Mouse (Mus musculus): ENCODE measurements at regions not wholly inside any gene's neighbourhood (a gene's known extent, or its start where the extent isn't known, plus 50 kb on each side); places are given as distances from the start of the nearest gene placed in this dataset.

DNA sequence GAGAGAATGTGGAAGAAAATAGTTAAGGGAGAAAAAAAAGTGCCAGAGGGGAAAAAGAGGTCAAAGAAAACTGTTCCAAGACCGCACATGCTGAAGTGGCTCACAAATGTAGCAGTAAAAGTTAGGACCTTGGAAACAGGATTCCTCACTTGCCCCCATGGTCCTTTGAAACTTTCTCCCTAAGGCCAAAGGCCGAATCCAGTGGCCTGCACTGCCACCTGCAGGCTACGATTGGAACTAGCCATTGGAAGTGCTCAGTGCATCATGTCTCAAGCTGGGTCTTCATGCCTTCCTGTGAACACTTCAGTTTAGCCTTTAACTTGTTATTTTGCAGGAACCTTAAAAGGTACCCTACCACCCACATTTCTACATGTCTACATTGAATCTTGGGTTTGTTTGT is 56.3 kb upstream of the Mctp2 start:
- peak; percentile 14 for DNase-seq (ENCODE audit: low spot score)

DNA sequence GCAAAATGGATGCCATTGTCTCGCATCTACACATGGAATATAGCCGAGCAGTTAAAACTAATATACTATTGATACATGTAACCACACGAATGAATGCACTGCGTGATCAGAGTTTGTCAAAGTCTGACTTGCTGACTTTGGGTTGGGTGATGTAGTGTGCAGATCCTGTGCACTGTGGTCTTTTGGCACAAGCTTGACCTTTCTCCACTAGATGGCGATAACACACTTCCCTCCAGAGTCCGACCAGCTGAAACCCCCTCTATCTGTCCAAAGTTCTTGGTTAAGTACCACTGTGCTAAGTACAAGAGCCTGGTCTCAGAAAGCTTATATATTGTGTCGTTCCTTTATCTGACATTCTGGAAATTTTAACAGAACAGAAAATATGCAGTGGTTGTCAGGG is 84.9 kb upstream of the Mctp2 start:
- no peak for DNase-seq (ENCODE audit: low spot score)

- no peak for DNase-seq (ENCODE audit: low spot score)
These were observed 93.6 kb upstream of the Mctp2 start for GRCm38 (mm10) chr7:72400056-72400455.

- no peak for DNase-seq (ENCODE audit: low spot score)
These were observed 99.7 kb upstream of the Mctp2 start for GRCm38 (mm10) chr7:72406131-72406530.

GRCm38 (mm10) chr7:72408409-72408986 is 102.1 kb upstream of the Mctp2 start:
- no peak for DNase-seq (ENCODE audit: low spot score)

DNA sequence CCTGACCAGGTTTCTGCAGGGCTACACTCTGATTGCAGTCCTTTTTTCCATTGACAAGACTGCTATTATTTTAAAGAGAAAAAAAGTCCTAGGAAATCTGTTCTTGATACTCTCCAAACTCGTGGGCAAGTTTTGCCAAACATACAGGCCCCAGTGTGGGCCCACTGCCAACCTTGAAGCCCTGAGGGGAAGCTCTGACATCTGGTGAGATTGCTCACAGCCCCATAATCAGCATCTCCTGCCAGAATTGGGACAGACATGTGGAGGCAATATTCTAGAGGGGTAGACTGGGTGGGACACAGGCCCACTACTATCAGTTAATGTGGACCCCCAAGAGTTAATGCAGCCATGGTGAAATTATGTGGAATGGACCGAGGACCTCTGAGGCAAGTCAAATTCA is 132.1 kb upstream of the Mctp2 start:
- DNase-seq (ENCODE audit: low spot score), result no peak

GRCm38 (mm10) chr7:72442001-72442400 is 135.6 kb upstream of the Mctp2 start:
- DNase-seq (ENCODE audit: low spot score), result no peak

DNA sequence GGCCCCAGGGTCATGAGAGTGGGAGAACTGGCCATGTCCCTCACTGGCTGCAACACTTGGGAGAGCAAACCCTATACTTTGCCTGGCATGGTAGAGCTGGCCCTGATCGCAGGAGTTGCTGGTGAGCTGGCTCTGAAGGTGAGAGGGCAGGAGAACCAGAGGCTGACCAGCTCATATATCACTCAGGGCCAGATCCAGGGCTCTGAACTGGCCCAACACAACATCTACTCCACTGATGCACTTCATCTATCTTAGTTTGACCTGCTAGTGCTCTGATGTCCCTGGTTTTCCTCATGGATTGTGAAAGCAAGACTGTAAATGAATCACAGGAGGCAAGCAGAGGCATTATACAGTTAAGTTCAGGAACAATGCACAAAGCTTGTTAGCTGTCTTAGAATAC is 137.6 kb upstream of the Mctp2 start:
- no peak for DNase-seq (ENCODE audit: low spot score)

GRCm38 (mm10) chr7:72444792-72445191 is 138.4 kb upstream of the Mctp2 start:
- DNase-seq (ENCODE audit: low spot score), result no peak

- no peak for DNase-seq (ENCODE audit: low spot score)
These were observed 140.5 kb upstream of the Mctp2 start for GRCm38 (mm10) chr7:72446911-72447310.

GRCm38 (mm10) chr7:72462978-72463377 is 156.6 kb upstream of the Mctp2 start:
- DNase-seq (ENCODE audit: low spot score), result no peak

DNA sequence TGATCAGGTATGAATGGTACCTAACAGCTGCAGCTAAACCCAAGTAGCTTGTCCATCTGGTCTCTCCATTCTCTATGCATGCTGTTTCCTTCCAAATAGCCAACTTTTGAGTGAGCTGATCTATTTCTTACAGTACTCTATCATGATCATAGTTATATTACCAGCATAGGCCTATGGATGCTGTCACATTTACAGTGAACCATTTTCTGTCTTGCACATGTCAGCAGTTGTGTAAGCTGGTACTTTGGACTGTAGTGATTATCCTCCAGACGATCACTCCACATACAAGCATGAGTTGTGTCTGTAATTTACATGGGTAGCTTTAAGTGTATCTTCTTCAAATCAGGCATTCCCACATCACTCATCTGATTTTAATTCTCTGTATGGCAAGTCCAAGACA is 158.2 kb upstream of the Mctp2 start:
- DNase-seq (ENCODE audit: low spot score), result no peak

DNA sequence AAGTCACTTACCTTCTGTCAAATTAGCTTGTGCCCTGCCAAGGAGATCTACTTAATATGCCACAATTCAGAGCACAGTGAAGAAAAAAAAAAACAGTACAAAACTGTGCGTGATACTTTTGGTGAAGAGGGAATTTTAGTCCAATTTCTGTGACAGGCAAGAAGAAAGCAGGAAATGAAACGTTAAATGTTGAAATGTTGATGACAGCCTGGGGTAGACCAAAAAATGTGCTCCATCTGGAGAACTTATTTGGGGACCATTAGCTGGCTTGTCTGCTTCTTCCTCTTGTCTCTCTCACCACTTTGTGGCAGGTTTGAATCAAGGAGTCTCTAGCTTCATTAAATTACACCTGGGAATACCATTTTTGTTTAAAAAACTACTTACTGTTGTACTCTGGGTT is 163.3 kb upstream of the Mctp2 start:
- DNase-seq (ENCODE audit: low spot score), result no peak

GRCm38 (mm10) chr7:72474751-72475150 is 168.3 kb upstream of the Mctp2 start:
- DNase-seq (ENCODE audit: low spot score), result no peak

DNA sequence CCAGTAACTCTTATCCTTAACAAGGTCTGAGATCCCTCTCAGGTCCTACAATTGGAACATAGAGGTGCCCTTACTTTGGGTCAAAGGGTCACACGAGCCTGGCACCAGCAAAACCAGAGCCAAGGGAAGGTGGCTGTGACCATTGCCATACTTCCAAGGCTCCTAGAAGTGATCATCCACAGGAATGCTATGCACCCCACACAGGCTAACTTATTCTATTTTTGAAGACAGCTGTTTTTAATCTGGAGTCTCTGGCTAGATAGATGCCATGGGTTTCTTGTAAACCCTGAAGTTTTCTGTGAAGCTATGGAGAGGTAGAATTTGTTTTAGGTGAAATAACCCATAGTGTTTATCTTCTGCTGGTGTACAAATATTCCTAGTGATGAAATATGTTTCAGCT is 172.5 kb upstream of the Mctp2 start:
- DNase-seq (ENCODE audit: low spot score), result no peak

DNA sequence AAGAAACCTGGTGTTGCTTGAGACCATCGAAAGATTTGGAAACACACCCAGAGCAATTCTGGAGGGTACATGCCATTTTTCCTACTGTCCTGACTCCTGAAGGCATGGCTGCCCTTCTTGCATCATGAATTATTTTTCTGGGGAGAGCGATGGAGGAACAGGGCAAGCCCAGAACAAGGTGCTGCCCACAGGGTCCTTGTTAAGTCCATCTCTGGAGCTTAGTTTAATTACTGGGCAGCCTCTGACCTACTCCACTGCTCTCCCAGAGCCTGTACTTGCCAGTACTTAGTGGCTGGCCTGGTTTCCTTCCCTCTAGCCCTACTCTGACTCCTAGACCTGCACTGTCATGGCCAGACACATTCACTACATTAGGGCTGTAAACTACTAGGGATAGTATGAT is 174.9 kb upstream of the Mctp2 start:
- DNase-seq (ENCODE audit: low spot score), result no peak

- DNase-seq (ENCODE audit: low spot score), result no peak
These were observed 183.8 kb upstream of the Mctp2 start for GRCm38 (mm10) chr7:72490161-72490560.

DNA sequence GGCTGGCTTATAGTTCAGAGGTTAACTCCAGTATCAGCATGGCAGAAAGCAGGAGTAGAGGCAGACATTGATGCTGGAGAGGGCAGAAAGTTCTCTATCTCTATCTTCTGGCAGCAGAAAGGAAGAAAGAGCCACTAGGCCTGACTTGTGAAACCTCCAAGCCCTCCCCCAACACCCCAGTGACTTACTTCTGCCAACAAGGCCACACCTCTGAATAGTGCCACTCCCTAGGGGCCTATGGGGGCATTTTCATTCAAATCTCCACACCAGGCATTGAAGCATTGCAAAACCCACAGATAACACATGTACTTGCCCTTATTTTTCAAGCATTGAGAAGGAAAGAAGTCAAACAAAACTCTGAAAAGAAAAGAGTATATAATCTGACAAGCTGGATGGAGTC is 186.9 kb upstream of the Mctp2 start:
- no peak for DNase-seq (ENCODE audit: low spot score)

GRCm38 (mm10) chr7:72496933-72497631 is 190.7 kb upstream of the Mctp2 start:
- DNase-seq (ENCODE audit: low spot score), result no peak

DNA sequence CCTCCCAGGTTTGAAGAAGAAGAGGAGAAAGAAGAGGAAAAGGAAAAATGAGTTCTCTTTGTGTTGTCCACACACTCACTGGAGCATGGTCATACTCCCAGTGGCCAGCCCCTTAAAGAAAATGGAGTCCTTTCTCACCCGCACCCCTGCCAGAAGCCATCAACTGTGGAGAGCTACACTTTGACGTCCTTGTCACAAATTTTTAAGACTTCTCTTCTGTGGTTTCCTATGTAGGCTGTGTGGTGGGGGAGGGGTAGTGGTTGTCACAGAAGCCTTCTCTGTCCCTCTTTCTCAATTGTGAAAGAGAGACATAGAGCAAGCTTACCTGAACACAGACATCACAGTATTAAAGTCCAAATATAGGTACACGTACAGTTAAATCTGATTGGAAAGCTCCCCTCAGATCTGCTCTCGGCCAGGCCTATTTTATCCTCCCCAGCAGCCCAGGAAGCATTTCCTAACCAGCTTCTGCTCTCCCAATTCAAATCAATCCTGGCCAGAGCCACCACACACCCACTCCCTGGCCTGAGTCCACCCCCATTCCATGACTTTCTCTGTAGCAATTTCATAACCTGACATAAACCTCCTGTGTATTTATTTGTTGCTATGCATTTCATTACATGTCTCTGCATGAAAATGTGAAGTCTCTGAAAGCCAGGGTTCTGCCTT is 192.3 kb upstream of the Mctp2 start:
- DNase-seq (ENCODE audit: low spot score), result no peak

DNA sequence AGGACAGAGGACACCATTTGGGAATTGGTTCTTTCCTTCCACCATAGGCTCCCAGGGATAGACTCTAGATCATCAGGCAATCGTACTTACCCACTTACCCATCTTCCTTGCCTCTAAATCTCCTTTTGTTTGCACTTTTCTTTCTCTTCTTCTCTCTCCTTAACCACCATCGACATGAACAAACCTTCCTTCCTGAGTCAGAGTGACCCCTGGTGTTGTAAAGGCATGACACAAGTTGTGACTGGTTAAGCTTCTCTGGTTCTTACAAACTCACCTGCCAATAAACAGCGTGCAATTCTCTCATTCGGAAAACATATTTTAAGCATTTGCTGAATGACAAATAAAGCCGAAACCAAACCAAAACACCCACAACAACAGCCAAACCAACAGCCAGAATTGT is 193.4 kb upstream of the Mctp2 start:
- no peak for DNase-seq (ENCODE audit: low spot score)

GRCm38 (mm10) chr7:72500190-72500589 is 193.8 kb upstream of the Mctp2 start:
- DNase-seq (ENCODE audit: low spot score), result no peak

DNA sequence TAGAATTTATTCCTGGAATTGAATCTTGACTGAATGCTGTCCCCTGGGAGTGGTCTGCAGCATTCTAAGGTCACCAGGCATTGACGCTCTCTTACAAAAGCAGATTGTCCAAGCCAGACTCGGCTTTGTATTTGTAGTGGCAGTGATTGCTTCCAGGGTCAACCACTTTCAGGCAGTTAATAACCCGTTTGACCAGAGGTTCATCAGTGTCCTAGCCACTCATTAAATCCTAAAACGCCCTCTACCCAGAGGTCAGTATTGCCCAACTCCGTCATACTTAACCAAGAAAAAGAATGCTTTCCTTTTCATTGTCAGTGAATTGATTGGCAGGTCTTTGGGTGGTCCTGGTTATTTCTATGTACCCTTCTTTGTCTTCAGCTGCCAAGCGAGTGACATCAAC is 194.6 kb upstream of the Mctp2 start:
- no peak for DNase-seq (ENCODE audit: low spot score)

- DNase-seq (ENCODE audit: low spot score), result no peak
These were observed 195.0 kb upstream of the Mctp2 start for GRCm38 (mm10) chr7:72501431-72501830.

Measured in urinary bladder, postnatal 10 days (tissue).